Mouse (Mus musculus): ENCODE data around the gene Tll2. TPM values are rescaled to one million over a fixed set of nuclear protein-coding genes. Genes with fewer than 3 reads are reported as not detected.

The Tll2 gene
- polyA plus RNA-seq, 1 experiment from 2014 or later: 0.18 TPM

- no peak overlapping the region for H3K9ac ChIP-seq (ENCODE audit: low read length)
- no peaks in the 10 kb centered on the region; the same call in 1 of the 2 replicates for H3K27me3 ChIP-seq (ENCODE audit: control insufficient read depth, insufficient read depth, low read length)
- no peak for ATAC-seq (ENCODE audit: insufficient number of reproducible peaks, insufficient read depth, low FRiP score, low read depth)
- H3K36me3 ChIP-seq (ENCODE audit: control insufficient read depth, insufficient read depth, low read length): no peaks in the 10 kb centered on the region
- no peaks in the 10 kb centered on the region for H3K9me3 ChIP-seq (ENCODE audit: control insufficient read depth, low read length)
- no peaks in the 10 kb centered on the region for H3K4me1 ChIP-seq (ENCODE audit: control insufficient read depth in 2 of 2, insufficient read depth in 2 of 2, low read length in 2 of 2)
- no peak overlapping the region for H3K4me2 ChIP-seq (ENCODE audit: low read length)
- no peak overlapping the region for H3K4me3 ChIP-seq (ENCODE audit: control insufficient read depth in 1 of 2, insufficient read depth in 1 of 2, low read depth in 1 of 2, low read length in 2 of 2)
- WGBS: 67% methylated on average over 8 of the region's 8 CpGs
- H3K27ac ChIP-seq (replicated peaks in 1 of 2; ENCODE audit: control insufficient read depth in 1 of 2, insufficient read depth in 1 of 2, low read depth in 2 of 2, low read length in 2 of 2): no peak overlapping the region
These were observed 99.1 kb downstream of the Tll2 start for GRCm38 (mm10) chr19:41107530-41107929.

DNA sequence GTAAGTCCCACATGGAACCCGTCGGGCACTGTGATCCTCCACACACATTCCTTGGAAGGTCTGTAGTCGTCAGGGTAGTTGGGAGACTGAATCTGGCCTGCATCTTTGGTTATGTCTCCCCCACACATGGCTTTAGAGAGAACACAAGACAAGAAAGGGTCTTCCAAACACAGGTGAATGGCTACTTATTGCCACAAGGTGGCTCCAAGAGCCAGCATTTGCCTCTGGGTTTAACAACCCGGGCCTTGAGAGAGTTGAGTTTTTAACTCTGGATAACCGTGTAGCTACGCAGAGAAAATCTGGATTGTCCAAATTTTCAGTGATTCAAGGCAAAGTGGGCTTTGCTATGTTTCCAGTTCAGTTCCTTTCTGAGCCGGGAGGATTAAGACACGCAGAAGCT lies 101.7 kb downstream of the Tll2 start:
- Histone ChIP-seq H3K9me3 (ENCODE audit: control insufficient read depth, low read length) (no peaks in the 10 kb centered on the region), H3K4me2 (ENCODE audit: low read length) (no peak overlapping the region), H3K9ac (ENCODE audit: low read length) (no peak overlapping the region), H3K36me3 (ENCODE audit: control insufficient read depth, insufficient read depth, low read length) (no peaks in the 10 kb centered on the region), H3K27ac (replicated peaks in 1 of 2; ENCODE audit: control insufficient read depth in 1 of 2, insufficient read depth in 1 of 2, low read depth in 2 of 2, low read length in 2 of 2) (no peak overlapping the region), H3K27me3 (ENCODE audit: control insufficient read depth, insufficient read depth, low read length) (no peaks in the 10 kb centered on the region; the same call in 1 of the 2 replicates), H3K4me3 (ENCODE audit: control insufficient read depth in 1 of 2, insufficient read depth in 1 of 2, low read depth in 1 of 2, low read length in 2 of 2) (no peak overlapping the region), H3K4me1 (ENCODE audit: control insufficient read depth in 2 of 2, insufficient read depth in 2 of 2, low read length in 2 of 2) (no peaks in the 10 kb centered on the region)
- 43% methylated on average over 8 of the region's 8 CpGs for WGBS
- no peak for ATAC-seq (ENCODE audit: insufficient number of reproducible peaks, insufficient read depth, low FRiP score, low read depth)

DNA sequence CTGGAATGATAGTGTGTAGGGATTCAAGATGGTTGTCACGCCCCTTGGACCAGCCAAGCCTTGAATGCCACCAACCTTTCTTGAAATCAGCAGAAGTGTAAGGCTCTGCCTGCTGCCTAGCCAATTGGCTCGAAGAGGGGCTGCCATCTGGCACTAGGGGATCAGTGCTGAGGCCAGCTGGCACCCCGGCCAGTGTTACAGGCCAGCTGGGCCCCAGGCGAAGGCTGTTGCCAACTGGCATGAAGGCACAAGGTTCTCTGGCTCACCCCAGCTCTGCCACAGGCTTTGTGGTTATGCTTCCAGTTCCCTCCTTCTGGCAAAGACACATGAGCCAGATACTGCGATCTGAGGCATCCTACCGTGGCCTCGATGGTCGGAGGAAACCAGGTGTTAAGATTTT lies 105.2 kb downstream of the Tll2 start:
- Histone ChIP-seq H3K9ac (ENCODE audit: low read length) (no peak overlapping the region), H3K4me1 (ENCODE audit: control insufficient read depth in 2 of 2, insufficient read depth in 2 of 2, low read length in 2 of 2) (no peaks in the 10 kb centered on the region), H3K27ac (replicated peaks in 1 of 2; ENCODE audit: control insufficient read depth in 1 of 2, insufficient read depth in 1 of 2, low read depth in 2 of 2, low read length in 2 of 2) (no peak overlapping the region), H3K4me2 (ENCODE audit: low read length) (no peak overlapping the region), H3K27me3 (ENCODE audit: control insufficient read depth, insufficient read depth, low read length) (no peaks in the 10 kb centered on the region), H3K4me3 (ENCODE audit: control insufficient read depth in 1 of 2, insufficient read depth in 1 of 2, low read depth in 1 of 2, low read length in 2 of 2) (no peak overlapping the region), H3K9me3 (ENCODE audit: control insufficient read depth, low read length) (no peaks in the 10 kb centered on the region), H3K36me3 (ENCODE audit: control insufficient read depth, insufficient read depth, low read length) (no peaks in the 10 kb centered on the region)
- 83% methylated on average over 8 of the region's 8 CpGs for WGBS
- no peak for ATAC-seq (ENCODE audit: insufficient number of reproducible peaks, insufficient read depth, low FRiP score, low read depth)

DNA sequence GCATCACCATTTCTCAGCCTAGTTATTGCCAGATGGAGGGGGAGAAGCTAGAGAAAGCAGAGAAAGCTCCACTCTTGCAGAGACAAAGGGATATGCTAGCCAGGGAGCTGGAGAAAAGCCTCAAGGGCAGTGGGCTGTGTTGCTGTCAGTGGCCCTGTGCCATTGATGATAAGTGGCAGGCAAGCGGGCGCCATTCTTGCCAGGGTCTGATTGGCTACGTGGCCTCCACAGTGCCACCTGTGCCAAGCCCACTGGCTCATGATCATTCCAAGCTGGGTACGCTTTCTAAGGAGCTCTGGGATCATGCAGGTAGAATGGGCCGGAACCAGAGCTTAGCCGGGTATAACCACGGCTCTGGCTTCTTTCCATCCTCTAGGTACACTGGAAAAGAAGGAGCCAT lies 105.8 kb downstream of the Tll2 start:
- H3K9ac ChIP-seq (ENCODE audit: low read length): no peak overlapping the region
- H3K4me2 ChIP-seq (ENCODE audit: low read length): no peak overlapping the region
- H3K36me3 ChIP-seq (ENCODE audit: control insufficient read depth, insufficient read depth, low read length): no peaks in the 10 kb centered on the region
- 90% methylated on average over 7 of the region's 7 CpGs for WGBS
- no peak overlapping the region for H3K4me3 ChIP-seq (ENCODE audit: control insufficient read depth in 1 of 2, insufficient read depth in 1 of 2, low read depth in 1 of 2, low read length in 2 of 2)
- no peaks in the 10 kb centered on the region for H3K4me1 ChIP-seq (ENCODE audit: control insufficient read depth in 2 of 2, insufficient read depth in 2 of 2, low read length in 2 of 2)
- H3K27me3 ChIP-seq (ENCODE audit: control insufficient read depth, insufficient read depth, low read length): no peaks in the 10 kb centered on the region
- no peak for ATAC-seq (ENCODE audit: insufficient number of reproducible peaks, insufficient read depth, low FRiP score, low read depth)
- no peak overlapping the region for H3K27ac ChIP-seq (replicated peaks in 1 of 2; ENCODE audit: control insufficient read depth in 1 of 2, insufficient read depth in 1 of 2, low read depth in 2 of 2, low read length in 2 of 2)
- no peaks in the 10 kb centered on the region for H3K9me3 ChIP-seq (ENCODE audit: control insufficient read depth, low read length)

DNA sequence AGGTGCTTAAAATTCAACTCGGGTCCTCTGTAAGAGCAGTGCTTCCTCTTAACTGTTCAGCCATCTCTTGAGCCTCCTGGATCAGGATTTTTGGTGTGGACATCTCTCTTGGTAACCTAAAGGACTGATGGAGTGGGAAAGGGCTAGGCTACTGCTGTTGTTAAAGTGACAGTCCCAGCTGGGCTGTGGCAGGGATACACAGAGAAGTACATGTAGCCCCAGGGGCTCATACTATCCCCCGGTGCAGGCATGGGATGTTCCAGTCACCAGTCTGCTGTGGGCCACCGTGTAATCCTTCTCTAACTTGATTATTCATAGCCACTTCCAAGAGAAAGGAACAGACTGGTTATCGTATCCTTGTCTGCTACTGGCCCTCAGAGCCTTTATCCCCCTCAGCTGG lies 109.6 kb downstream of the Tll2 start:
- H3K36me3 ChIP-seq (ENCODE audit: control insufficient read depth, insufficient read depth, low read length): no peaks in the 10 kb centered on the region
- no peak for ATAC-seq (ENCODE audit: insufficient number of reproducible peaks, insufficient read depth, low FRiP score, low read depth)
- no peaks in the 10 kb centered on the region for H3K4me1 ChIP-seq (ENCODE audit: control insufficient read depth in 2 of 2, insufficient read depth in 2 of 2, low read length in 2 of 2)
- H3K4me2 ChIP-seq (ENCODE audit: low read length): no peak overlapping the region
- H3K9ac ChIP-seq (ENCODE audit: low read length): no peak overlapping the region
- H3K4me3 ChIP-seq (ENCODE audit: control insufficient read depth in 1 of 2, insufficient read depth in 1 of 2, low read depth in 1 of 2, low read length in 2 of 2): no peak overlapping the region
- no peaks in the 10 kb centered on the region for H3K9me3 ChIP-seq (ENCODE audit: control insufficient read depth, low read length)
- H3K27me3 ChIP-seq (ENCODE audit: control insufficient read depth, insufficient read depth, low read length): no peaks in the 10 kb centered on the region
- 55% methylated on average over 4 of the region's 4 CpGs for WGBS
- no peak overlapping the region for H3K27ac ChIP-seq (replicated peaks in 1 of 2; ENCODE audit: control insufficient read depth in 1 of 2, insufficient read depth in 1 of 2, low read depth in 2 of 2, low read length in 2 of 2)

- WGBS: 56% methylated on average over 2 of the region's 2 CpGs
These were observed 114.7 kb downstream of the Tll2 start for GRCm38 (mm10) chr19:41091901-41092300.

DNA sequence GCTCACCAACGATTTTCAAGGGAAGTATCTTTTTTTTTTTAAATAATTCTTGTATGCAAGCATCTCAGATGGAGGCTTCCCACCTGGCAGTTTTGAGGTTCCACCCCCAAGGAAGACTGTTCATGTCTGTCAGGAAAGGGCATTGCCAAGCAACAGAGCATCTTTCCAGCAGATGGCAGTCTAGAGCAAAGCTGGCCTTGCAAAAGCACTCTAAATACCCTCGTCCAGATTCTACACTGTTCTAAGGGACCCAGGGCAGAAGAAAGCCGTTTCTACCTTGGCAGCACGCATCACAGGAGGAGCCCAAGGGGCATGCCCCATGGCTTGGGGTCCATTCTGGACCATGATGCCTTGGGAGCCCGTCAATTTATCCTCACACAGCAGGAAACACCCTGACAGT lies 116.8 kb downstream of the Tll2 start:
- peaks cover 21% of the 10 kb centered on the region for H3K27me3 ChIP-seq (ENCODE audit: control insufficient read depth, insufficient read depth, low read length)
- H3K9me3 ChIP-seq (ENCODE audit: control insufficient read depth, low read length): no peaks in the 10 kb centered on the region
- H3K36me3 ChIP-seq (ENCODE audit: control insufficient read depth, insufficient read depth, low read length): no peaks in the 10 kb centered on the region
- WGBS: 13% methylated on average over 5 of the region's 5 CpGs
- H3K4me2 ChIP-seq (ENCODE audit: low read length): no peak overlapping the region
- H3K4me1 ChIP-seq (ENCODE audit: control insufficient read depth in 2 of 2, insufficient read depth in 2 of 2, low read length in 2 of 2): peaks cover 0 to 2% of the 10 kb centered on the region in 2 experiments; a peak in 1 of 4 replicates
- no peak overlapping the region for H3K9ac ChIP-seq (ENCODE audit: low read length)
- no peak overlapping the region for H3K4me3 ChIP-seq (ENCODE audit: control insufficient read depth in 1 of 2, insufficient read depth in 1 of 2, low read depth in 1 of 2, low read length in 2 of 2)
- no peak for ATAC-seq (ENCODE audit: insufficient number of reproducible peaks, insufficient read depth, low FRiP score, low read depth)
- no peak overlapping the region for H3K27ac ChIP-seq (replicated peaks in 1 of 2; ENCODE audit: control insufficient read depth in 1 of 2, insufficient read depth in 1 of 2, low read depth in 2 of 2, low read length in 2 of 2)

More at GRCm38 (mm10) chr19:41091901-41092300, 114.7 kb downstream of the Tll2 start:
- Histone ChIP-seq H3K9me3 (ENCODE audit: control insufficient read depth, low read length) (no peaks in the 10 kb centered on the region), H3K36me3 (ENCODE audit: control insufficient read depth, insufficient read depth, low read length) (no peaks in the 10 kb centered on the region), H3K4me3 (ENCODE audit: control insufficient read depth in 1 of 2, insufficient read depth in 1 of 2, low read depth in 1 of 2, low read length in 2 of 2) (no peak overlapping the region), H3K9ac (ENCODE audit: low read length) (no peak overlapping the region), H3K4me1 (ENCODE audit: control insufficient read depth in 2 of 2, insufficient read depth in 2 of 2, low read length in 2 of 2) (peaks cover 0 to 2% of the 10 kb centered on the region in 2 experiments; a peak in 1 of 4 replicates), H3K4me2 (ENCODE audit: low read length) (no peak overlapping the region), H3K27me3 (ENCODE audit: control insufficient read depth, insufficient read depth, low read length) (peaks cover 21% of the 10 kb centered on the region), H3K27ac (replicated peaks in 1 of 2; ENCODE audit: control insufficient read depth in 1 of 2, insufficient read depth in 1 of 2, low read depth in 2 of 2, low read length in 2 of 2) (no peak overlapping the region)
- ATAC-seq (ENCODE audit: insufficient number of reproducible peaks, insufficient read depth, low FRiP score, low read depth): no peak

DNA sequence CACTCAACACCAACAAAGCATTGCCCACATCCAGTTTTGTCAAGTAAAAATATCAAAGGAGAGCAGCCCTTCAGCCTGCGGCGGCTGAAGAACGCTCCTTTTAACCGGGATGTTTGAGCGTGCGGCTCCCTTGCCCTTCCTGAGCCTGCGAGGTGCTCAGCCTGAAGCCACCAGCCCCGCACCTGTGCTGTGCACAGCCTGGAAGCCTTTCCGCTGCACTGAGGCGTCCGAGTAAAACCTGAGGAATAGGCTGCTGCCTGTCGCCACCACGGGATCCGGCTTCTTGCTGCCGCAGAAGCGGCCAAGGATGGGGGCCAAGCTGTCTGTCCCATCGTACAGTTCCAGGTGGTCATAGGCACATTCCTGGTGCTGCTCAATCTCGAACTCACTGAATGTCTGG lies 118.1 kb downstream of the Tll2 start:
- Histone ChIP-seq H3K9ac (ENCODE audit: low read length) (no peak overlapping the region), H3K36me3 (ENCODE audit: control insufficient read depth, insufficient read depth, low read length) (no peaks in the 10 kb centered on the region), H3K9me3 (ENCODE audit: control insufficient read depth, low read length) (no peaks in the 10 kb centered on the region), H3K27me3 (ENCODE audit: control insufficient read depth, insufficient read depth, low read length) (peaks cover 21% of the 10 kb centered on the region), H3K4me2 (ENCODE audit: low read length) (peak overlapping the region; percentile 29), H3K27ac (replicated peaks in 1 of 2; ENCODE audit: control insufficient read depth in 1 of 2, insufficient read depth in 1 of 2, low read depth in 2 of 2, low read length in 2 of 2) (no peak overlapping the region), H3K4me3 (ENCODE audit: control insufficient read depth in 1 of 2, insufficient read depth in 1 of 2, low read depth in 1 of 2, low read length in 2 of 2) (no peak overlapping the region), H3K4me1 (ENCODE audit: control insufficient read depth in 2 of 2, insufficient read depth in 2 of 2, low read length in 2 of 2) (peaks cover 0 to 2% of the 10 kb centered on the region in 2 experiments; a peak in 1 of 4 replicates)
- WGBS: 32% methylated on average over 18 of the region's 18 CpGs
- ATAC-seq (ENCODE audit: insufficient number of reproducible peaks, insufficient read depth, low FRiP score, low read depth): no peak
